Mouse (Mus musculus): ENCODE measurements around the gene Smyd3. TPM values are rescaled to one million over a fixed set of nuclear protein-coding genes. Genes with fewer than 3 reads are reported as not detected.

The Smyd3 gene
- polyA plus RNA-seq, 1 experiment from 2014 or later, result 24.0 TPM

DNA sequence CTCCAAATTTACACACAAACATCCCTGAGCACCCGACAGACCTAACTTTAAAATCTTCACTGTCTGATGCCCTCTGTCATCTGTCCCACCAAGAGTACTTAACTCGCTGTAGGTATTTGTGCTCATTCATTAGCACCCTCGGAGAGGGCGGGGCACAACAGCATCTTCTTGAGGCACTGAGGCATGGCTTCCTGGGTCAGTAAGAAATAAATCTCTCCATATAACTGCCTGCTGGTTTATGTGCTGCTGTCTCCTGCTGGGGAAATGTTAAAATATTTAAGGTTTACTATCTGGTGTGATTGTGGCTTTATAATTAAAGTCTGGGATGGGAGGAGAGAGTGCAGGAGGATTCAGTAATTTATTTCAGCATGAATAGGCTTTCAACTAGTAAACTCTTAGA lies 320.7 kb downstream of the Smyd3 start:
- WGBS, result 64% methylated on average over 4 of the region's 4 CpGs
- Histone ChIP-seq H3K9ac (replicated peaks; ENCODE audit: low read depth, low read length) (no peak overlapping the region), H3K4me3 (ENCODE audit: low read depth, low read length) (no peak overlapping the region), H3K27me3 (ENCODE audit: control insufficient read depth, insufficient read depth, low read length) (no peaks in the 10 kb centered on the region), H3K4me1 (ENCODE audit: control insufficient read depth, insufficient read depth, low read length) (peaks cover 15% of the 10 kb centered on the region; the same call in 1 of the 2 replicates), H3K36me3 (ENCODE audit: control insufficient read depth, insufficient read depth, low read length) (no peaks in the 10 kb centered on the region), H3K4me2 (replicated peaks; ENCODE audit: low read depth, low read length) (no peak overlapping the region), H3K27ac (ENCODE audit: low read length) (no peak overlapping the region; the same call in 1 of the 2 replicates), H3K9me3 (ENCODE audit: control insufficient read depth, low read depth, low read length) (no peaks in the 10 kb centered on the region)
- no peak for ATAC-seq (ENCODE audit: insufficient number of reproducible peaks, insufficient read depth, low FRiP score, low read depth)

DNA sequence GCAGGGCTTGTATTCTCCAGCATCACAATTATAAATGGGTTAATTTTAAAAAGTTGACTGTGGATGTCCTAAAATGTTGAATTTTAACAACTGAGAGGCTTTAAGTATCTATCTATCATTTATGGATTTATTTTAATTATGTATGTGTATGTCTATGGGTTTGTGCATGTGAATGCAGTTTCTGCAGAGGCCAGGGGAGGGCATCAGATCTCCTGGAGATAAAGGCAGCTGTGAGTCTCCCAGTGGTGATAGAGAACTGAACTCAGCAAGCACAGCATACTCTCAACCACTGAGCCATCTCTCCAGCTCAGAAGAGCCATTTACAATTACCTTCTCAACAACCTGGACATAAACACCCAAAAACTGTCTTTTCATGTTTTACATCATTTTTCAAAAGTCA lies 321.4 kb downstream of the Smyd3 start:
- H3K27me3 ChIP-seq (ENCODE audit: control insufficient read depth, insufficient read depth, low read length), result no peaks in the 10 kb centered on the region
- H3K4me2 ChIP-seq (replicated peaks; ENCODE audit: low read depth, low read length), result no peak overlapping the region
- ATAC-seq (ENCODE audit: insufficient number of reproducible peaks, insufficient read depth, low FRiP score, low read depth), result no peak
- no peak overlapping the region for H3K4me3 ChIP-seq (ENCODE audit: low read depth, low read length)
- H3K9me3 ChIP-seq (ENCODE audit: control insufficient read depth, low read depth, low read length), result no peaks in the 10 kb centered on the region
- H3K9ac ChIP-seq (replicated peaks; ENCODE audit: low read depth, low read length), result no peak overlapping the region
- no peaks in the 10 kb centered on the region for H3K36me3 ChIP-seq (ENCODE audit: control insufficient read depth, insufficient read depth, low read length)
- peaks cover 15% of the 10 kb centered on the region; the same call in 1 of the 2 replicates for H3K4me1 ChIP-seq (ENCODE audit: control insufficient read depth, insufficient read depth, low read length)
- H3K27ac ChIP-seq (ENCODE audit: low read length), result no peak overlapping the region

GRCm38 (mm10) chr1:179192781-179193180 lies 325.1 kb downstream of the Smyd3 start:
- no peak overlapping the region for H3K4me2 ChIP-seq (replicated peaks; ENCODE audit: low read depth, low read length)
- no peak overlapping the region for H3K27ac ChIP-seq (ENCODE audit: low read length)
- 85% methylated on average over 11 of the region's 11 CpGs for WGBS
- H3K4me3 ChIP-seq (ENCODE audit: low read depth, low read length), result no peak overlapping the region
- no peaks in the 10 kb centered on the region for H3K36me3 ChIP-seq (ENCODE audit: control insufficient read depth, insufficient read depth, low read length)
- ATAC-seq (ENCODE audit: insufficient number of reproducible peaks, insufficient read depth, low FRiP score, low read depth), result no peak
- H3K4me1 ChIP-seq (ENCODE audit: control insufficient read depth, insufficient read depth, low read length), result peaks cover 13% of the 10 kb centered on the region; the same call in 1 of the 2 replicates
- no peaks in the 10 kb centered on the region for H3K9me3 ChIP-seq (ENCODE audit: control insufficient read depth, low read depth, low read length)
- H3K27me3 ChIP-seq (ENCODE audit: control insufficient read depth, insufficient read depth, low read length), result no peaks in the 10 kb centered on the region
- no peak overlapping the region for H3K9ac ChIP-seq (replicated peaks; ENCODE audit: low read depth, low read length)

DNA sequence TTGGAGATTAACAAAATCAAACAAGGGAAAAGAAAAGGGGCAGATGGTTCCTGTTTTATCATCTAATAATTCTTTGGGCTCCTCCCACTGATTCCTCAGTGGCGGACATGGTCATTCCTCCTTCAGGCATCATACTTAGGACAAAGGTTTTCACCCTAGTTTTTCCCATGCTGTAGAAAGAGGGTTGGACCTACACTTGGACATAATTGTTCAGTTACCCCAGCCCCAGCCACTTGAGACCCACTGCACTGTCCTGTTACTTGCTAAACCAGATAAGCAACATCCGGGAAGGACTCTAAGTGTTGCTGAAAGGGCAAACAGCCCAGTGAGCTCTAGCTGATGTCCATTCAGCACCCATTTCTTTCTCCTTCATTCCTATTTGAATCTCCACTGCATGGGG lies 327.0 kb downstream of the Smyd3 start:
- Histone ChIP-seq H3K36me3 (ENCODE audit: control insufficient read depth, insufficient read depth, low read length) (no peaks in the 10 kb centered on the region), H3K27ac (ENCODE audit: low read length) (no peak overlapping the region), H3K27me3 (ENCODE audit: control insufficient read depth, insufficient read depth, low read length) (no peaks in the 10 kb centered on the region), H3K9me3 (ENCODE audit: control insufficient read depth, low read depth, low read length) (no peaks in the 10 kb centered on the region), H3K4me1 (ENCODE audit: control insufficient read depth, insufficient read depth, low read length) (peaks cover 5% of the 10 kb centered on the region; the same call in 1 of the 2 replicates), H3K4me3 (ENCODE audit: low read depth, low read length) (no peak overlapping the region), H3K9ac (replicated peaks; ENCODE audit: low read depth, low read length) (no peak overlapping the region), H3K4me2 (replicated peaks; ENCODE audit: low read depth, low read length) (no peak overlapping the region)
- ATAC-seq (ENCODE audit: insufficient number of reproducible peaks, insufficient read depth, low FRiP score, low read depth), result no peak
- 52% methylated on average over 2 of the region's 2 CpGs for WGBS

DNA sequence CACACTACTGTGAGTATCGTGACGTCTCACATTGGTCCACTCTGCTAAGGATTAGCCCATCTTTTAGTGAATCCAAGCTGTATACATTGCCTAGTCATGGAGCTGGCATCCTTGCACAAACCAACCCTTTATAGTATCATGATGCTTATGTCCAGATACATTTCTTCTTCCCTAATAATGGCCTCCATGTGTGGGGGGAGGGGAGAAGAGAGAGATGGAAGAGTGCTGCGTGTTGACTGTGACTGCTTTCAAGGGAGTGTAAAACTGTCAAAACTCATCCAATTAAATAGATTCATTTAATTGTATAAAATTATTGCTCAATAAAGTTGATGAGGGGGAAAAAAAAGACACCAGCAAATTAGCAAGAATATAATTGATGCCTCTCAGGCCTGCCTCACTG lies 330.7 kb downstream of the Smyd3 start:
- H3K27ac ChIP-seq (ENCODE audit: low read length), result no peak overlapping the region
- H3K4me3 ChIP-seq (ENCODE audit: low read depth, low read length), result no peak overlapping the region
- H3K27me3 ChIP-seq (ENCODE audit: control insufficient read depth, insufficient read depth, low read length), result no peaks in the 10 kb centered on the region
- H3K9ac ChIP-seq (replicated peaks; ENCODE audit: low read depth, low read length), result no peak overlapping the region
- no peak overlapping the region for H3K4me2 ChIP-seq (replicated peaks; ENCODE audit: low read depth, low read length)
- WGBS, result 93% methylated on average over 3 of the region's 3 CpGs
- peaks cover 5% of the 10 kb centered on the region; the same call in 1 of the 2 replicates for H3K4me1 ChIP-seq (ENCODE audit: control insufficient read depth, insufficient read depth, low read length)
- H3K36me3 ChIP-seq (ENCODE audit: control insufficient read depth, insufficient read depth, low read length), result no peaks in the 10 kb centered on the region
- no peak for ATAC-seq (ENCODE audit: insufficient number of reproducible peaks, insufficient read depth, low FRiP score, low read depth)
- no peaks in the 10 kb centered on the region for H3K9me3 ChIP-seq (ENCODE audit: control insufficient read depth, low read depth, low read length)

DNA sequence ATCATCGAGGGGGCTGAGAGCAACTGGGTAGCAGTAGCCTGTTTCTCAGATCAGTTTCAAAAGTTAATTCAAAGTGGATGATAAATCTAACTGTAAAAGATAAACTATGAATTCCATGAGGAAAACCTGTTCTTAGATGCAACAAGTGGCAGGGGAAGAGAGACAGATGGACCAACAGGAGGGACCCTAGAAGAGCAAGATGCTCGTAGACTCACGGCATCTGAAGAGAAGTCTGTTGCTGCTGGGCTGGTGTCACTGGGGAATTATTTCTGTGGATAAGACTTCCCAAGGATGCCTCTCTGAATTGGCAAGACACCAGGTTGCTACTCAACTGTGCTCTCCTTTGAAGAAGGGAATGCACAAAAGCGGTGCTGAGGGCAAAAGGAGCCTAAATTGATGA lies 333.2 kb downstream of the Smyd3 start:
- H3K9me3 ChIP-seq (ENCODE audit: control insufficient read depth, low read depth, low read length), result no peaks in the 10 kb centered on the region
- H3K27ac ChIP-seq (ENCODE audit: low read length), result no peak overlapping the region
- H3K36me3 ChIP-seq (ENCODE audit: control insufficient read depth, insufficient read depth, low read length), result no peaks in the 10 kb centered on the region
- H3K4me2 ChIP-seq (replicated peaks; ENCODE audit: low read depth, low read length), result no peak overlapping the region
- H3K27me3 ChIP-seq (ENCODE audit: control insufficient read depth, insufficient read depth, low read length), result no peaks in the 10 kb centered on the region
- H3K9ac ChIP-seq (replicated peaks; ENCODE audit: low read depth, low read length), result no peak overlapping the region
- H3K4me1 ChIP-seq (ENCODE audit: control insufficient read depth, insufficient read depth, low read length), result no peaks in the 10 kb centered on the region
- ATAC-seq (ENCODE audit: insufficient number of reproducible peaks, insufficient read depth, low FRiP score, low read depth), result no peak
- H3K4me3 ChIP-seq (ENCODE audit: low read depth, low read length), result no peak overlapping the region
- WGBS, result 67% methylated on average over 4 of the region's 4 CpGs

DNA sequence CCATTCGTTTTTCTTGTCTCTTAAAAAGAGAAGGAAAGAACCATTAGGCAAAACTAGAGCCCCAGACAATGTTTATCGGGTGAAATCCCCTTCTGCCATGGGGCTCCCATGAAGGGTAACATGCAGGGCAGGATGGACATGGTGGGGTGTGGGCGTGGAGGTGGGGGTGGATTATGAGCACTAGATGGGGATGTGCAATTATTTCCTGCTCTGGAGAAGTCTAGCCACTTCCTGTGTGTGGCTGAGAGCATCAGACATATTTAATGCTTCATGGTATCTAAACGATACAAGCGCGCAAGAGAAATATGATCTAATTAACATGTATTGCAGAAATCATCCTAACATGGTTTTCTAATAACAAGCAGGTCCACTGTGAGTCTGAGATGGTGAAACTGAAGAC lies 334.3 kb downstream of the Smyd3 start:
- 77% methylated on average over 6 of the region's 6 CpGs for WGBS
- ATAC-seq (ENCODE audit: insufficient number of reproducible peaks, insufficient read depth, low FRiP score, low read depth), result no peak
- no peaks in the 10 kb centered on the region for H3K27me3 ChIP-seq (ENCODE audit: control insufficient read depth, insufficient read depth, low read length)
- no peaks in the 10 kb centered on the region for H3K36me3 ChIP-seq (ENCODE audit: control insufficient read depth, insufficient read depth, low read length)
- no peak overlapping the region for H3K27ac ChIP-seq (ENCODE audit: low read length)
- no peak overlapping the region for H3K4me3 ChIP-seq (ENCODE audit: low read depth, low read length)
- no peaks in the 10 kb centered on the region for H3K9me3 ChIP-seq (ENCODE audit: control insufficient read depth, low read depth, low read length)
- H3K4me2 ChIP-seq (replicated peaks; ENCODE audit: low read depth, low read length), result no peak overlapping the region
- H3K4me1 ChIP-seq (ENCODE audit: control insufficient read depth, insufficient read depth, low read length), result no peaks in the 10 kb centered on the region
- no peak overlapping the region for H3K9ac ChIP-seq (replicated peaks; ENCODE audit: low read depth, low read length)

DNA sequence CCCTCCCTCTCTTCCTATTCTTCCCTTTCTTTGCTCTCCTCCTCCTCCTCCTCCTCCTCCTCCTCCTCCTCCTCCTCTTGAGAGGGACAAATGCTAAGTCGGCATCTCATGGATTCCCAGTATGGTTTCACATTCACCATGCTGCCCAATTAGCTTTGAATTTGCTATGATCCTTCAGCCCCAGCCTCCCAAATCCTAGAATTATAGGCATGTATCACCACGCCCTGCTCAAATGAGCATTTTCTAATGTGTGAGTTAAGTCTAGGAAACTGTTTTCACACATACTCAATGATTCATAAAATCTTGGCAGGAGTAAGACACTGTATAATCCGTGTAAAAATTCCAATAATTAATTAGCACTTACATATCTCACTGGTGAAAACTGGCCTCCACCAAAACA lies 337.3 kb downstream of the Smyd3 start:
- no peaks in the 10 kb centered on the region for H3K27me3 ChIP-seq (ENCODE audit: control insufficient read depth, insufficient read depth, low read length)
- H3K4me2 ChIP-seq (replicated peaks; ENCODE audit: low read depth, low read length), result no peak overlapping the region
- no peak for ATAC-seq (ENCODE audit: insufficient number of reproducible peaks, insufficient read depth, low FRiP score, low read depth)
- H3K36me3 ChIP-seq (ENCODE audit: control insufficient read depth, insufficient read depth, low read length), result no peaks in the 10 kb centered on the region
- H3K4me1 ChIP-seq (ENCODE audit: control insufficient read depth, insufficient read depth, low read length), result no peaks in the 10 kb centered on the region; the same call in 1 of the 2 replicates
- H3K4me3 ChIP-seq (ENCODE audit: low read depth, low read length), result no peak overlapping the region
- H3K9ac ChIP-seq (replicated peaks; ENCODE audit: low read depth, low read length), result no peak overlapping the region
- 70% methylated on average over 3 of the region's 3 CpGs for WGBS
- H3K9me3 ChIP-seq (ENCODE audit: control insufficient read depth, low read depth, low read length), result no peaks in the 10 kb centered on the region
- no peak overlapping the region for H3K27ac ChIP-seq (ENCODE audit: low read length)

- H3K4me3 ChIP-seq (ENCODE audit: low read depth, low read length), result no peak overlapping the region
- 59% methylated on average over 14 of the region's 14 CpGs for WGBS
- ATAC-seq (ENCODE audit: insufficient number of reproducible peaks, insufficient read depth, low FRiP score, low read depth), result no peak
Observed at GRCm38 (mm10) chr1:179176861-179177658, 340.8 kb downstream of the Smyd3 start.

More at GRCm38 (mm10) chr1:179176861-179177658, 340.8 kb downstream of the Smyd3 start:
- Histone ChIP-seq H3K4me1 (ENCODE audit: control insufficient read depth, insufficient read depth, low read length) (no peaks in the 10 kb centered on the region; the same call in 1 of the 2 replicates), H3K4me2 (replicated peaks; ENCODE audit: low read depth, low read length) (no peak overlapping the region), H3K36me3 (ENCODE audit: control insufficient read depth, insufficient read depth, low read length) (no peaks in the 10 kb centered on the region), H3K27me3 (ENCODE audit: control insufficient read depth, insufficient read depth, low read length) (no peaks in the 10 kb centered on the region), H3K9me3 (ENCODE audit: control insufficient read depth, low read depth, low read length) (no peaks in the 10 kb centered on the region), H3K27ac (ENCODE audit: low read length) (no peak overlapping the region), H3K9ac (replicated peaks; ENCODE audit: low read depth, low read length) (no peak overlapping the region)

All from stomach, embryonic 14.5 days (tissue).